Mouse (Mus musculus): ENCODE results near the gene Tex12. TPM values are rescaled to one million over a fixed set of nuclear protein-coding genes. Genes with fewer than 3 reads are reported as not detected.

Tex12 gene
- total and polyA plus RNA-seq, 3 experiments, result not detected

DNA sequence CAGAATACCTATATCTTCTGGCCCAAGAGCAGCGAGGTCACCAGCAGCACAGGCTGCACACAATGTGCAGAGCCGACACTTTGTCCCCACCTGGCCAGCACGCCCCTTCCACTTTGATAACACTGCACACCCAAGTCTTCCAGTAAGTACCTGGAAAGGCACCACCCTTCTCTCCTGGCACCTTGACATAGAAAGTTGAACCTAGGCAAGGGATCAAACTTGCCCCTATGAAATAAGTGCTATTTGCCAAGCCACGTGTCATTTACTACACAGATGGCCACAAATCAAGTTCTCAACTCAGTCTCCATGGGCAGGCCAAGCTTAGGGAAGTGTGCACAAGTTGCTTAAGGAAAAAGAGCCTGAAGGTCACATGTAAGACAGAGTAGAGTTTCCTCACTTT, 25.8 kb upstream of the Tex12 start:
- ATAC-seq (ENCODE audit: extremely low read depth, insufficient number of reproducible peaks, low FRiP score, poor library complexity, severe bottlenecking) (no peak), DNase-seq (ENCODE audit: low spot score) (no peak)
- Histone ChIP-seq H3K4me3 (ENCODE audit: low read depth, low read length) (no peak overlapping the region), H3K4me1 (ENCODE audit: insufficient read depth, low read depth, low read length) (no peaks in the 10 kb centered on the region), H3K9me3 (replicated peaks) (no peaks in the 10 kb centered on the region), H3K27me3 (ENCODE audit: insufficient read depth, low read length) (peaks cover 36% of the 10 kb centered on the region), H3K36me3 (replicated peaks) (no peaks in the 10 kb centered on the region)
- TF ChIP-seq GATA1 (IDR thresholded peaks at IDR 0.05; ENCODE audit: borderline replicate concordance, low read length), result no peak
- TF ChIP-seq GATA2 (IDR thresholded peaks at IDR 0.05; ENCODE audit: borderline replicate concordance, low read depth, low read length), result no peak
- TF ChIP-seq POLR2AphosphoS5 (IDR thresholded peaks at IDR 0.05; ENCODE audit: insufficient replicate concordance, low read depth, low read length), result no peak
- no peak for TF ChIP-seq CTCF (IDR thresholded peaks at IDR 0.05; ENCODE audit: low read depth, low read length)
- TF ChIP-seq TAL1 (conservative IDR thresholded peaks at IDR 0.05; ENCODE audit: low read depth, low read length), result no peak

DNA sequence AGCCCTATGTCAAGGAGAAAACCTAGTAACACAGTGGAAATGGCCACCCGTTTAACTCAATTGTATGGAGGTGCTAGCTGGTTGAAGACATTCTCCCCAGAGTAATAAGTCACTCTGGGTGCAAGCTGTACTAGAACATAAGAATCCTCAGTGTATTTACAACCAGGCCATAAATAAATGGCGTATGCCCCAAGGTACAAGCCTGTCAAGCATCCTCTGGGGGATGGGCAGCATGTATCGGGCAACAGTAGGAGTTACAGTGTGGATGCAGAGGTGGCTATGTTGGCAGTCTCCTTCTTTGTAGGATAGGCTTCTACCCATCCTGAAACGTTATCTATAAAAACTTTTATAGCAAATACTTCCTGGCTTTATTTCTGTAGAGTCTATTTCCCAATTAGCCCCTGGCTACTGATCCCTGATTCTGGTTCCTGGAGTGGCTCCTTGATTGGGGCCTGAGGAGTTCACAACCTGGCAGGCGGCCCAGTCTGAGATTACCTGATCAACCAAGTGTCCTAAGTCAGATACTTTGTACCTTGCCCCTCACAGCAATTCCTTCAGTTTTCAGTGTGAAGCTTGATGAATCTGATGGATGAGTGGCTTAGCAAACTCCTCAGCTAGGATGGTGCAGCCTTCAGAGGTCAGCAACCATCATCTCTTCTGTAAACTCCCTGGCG, 24.2 kb upstream of the Tex12 start:
- no peaks in the 10 kb centered on the region for H3K4me1 ChIP-seq (ENCODE audit: insufficient read depth, low read depth, low read length)
- ATAC-seq (ENCODE audit: extremely low read depth, insufficient number of reproducible peaks, low FRiP score, poor library complexity, severe bottlenecking), result no peak
- H3K27me3 ChIP-seq (ENCODE audit: insufficient read depth, low read length), result peaks cover 36% of the 10 kb centered on the region
- no peak for DNase-seq (ENCODE audit: low spot score)
- H3K36me3 ChIP-seq (replicated peaks), result no peaks in the 10 kb centered on the region
- TF ChIP-seq GATA1 (IDR thresholded peaks at IDR 0.05; ENCODE audit: borderline replicate concordance, low read length) (no peak), TAL1 (conservative IDR thresholded peaks at IDR 0.05; ENCODE audit: low read depth, low read length) (no peak), CTCF (IDR thresholded peaks at IDR 0.05; ENCODE audit: low read depth, low read length) (no peak), GATA2 (IDR thresholded peaks at IDR 0.05; ENCODE audit: borderline replicate concordance, low read depth, low read length) (no peak), POLR2AphosphoS5 (IDR thresholded peaks at IDR 0.05; ENCODE audit: insufficient replicate concordance, low read depth, low read length) (no peak)
- no peak overlapping the region for H3K4me3 ChIP-seq (ENCODE audit: low read depth, low read length)
- no peaks in the 10 kb centered on the region for H3K9me3 ChIP-seq (replicated peaks)

DNA sequence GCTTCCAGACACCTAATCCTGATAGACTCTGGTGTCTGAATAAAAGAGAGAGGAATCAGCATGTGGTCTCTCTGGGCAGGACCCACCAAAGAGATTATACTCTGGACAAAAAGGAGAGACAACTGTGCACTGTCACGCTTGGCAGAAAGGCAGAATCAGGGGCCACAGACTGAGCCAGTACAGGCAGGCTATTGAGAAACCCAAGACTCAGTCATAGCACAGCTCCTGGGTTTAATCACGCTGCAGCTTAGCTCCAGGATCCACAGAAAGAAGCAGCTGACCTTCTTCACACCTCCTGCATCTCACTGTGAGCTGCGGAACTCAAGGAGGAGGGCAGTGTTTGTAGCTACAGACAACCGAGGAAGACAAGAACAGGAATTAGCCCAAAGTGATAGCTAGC, 19.2 kb upstream of the Tex12 start:
- no peaks in the 10 kb centered on the region for H3K4me1 ChIP-seq (ENCODE audit: insufficient read depth, low read depth, low read length)
- TF ChIP-seq GATA1 (IDR thresholded peaks at IDR 0.05; ENCODE audit: borderline replicate concordance, low read length) (no peak), TAL1 (conservative IDR thresholded peaks at IDR 0.05; ENCODE audit: low read depth, low read length) (no peak), POLR2AphosphoS5 (IDR thresholded peaks at IDR 0.05; ENCODE audit: insufficient replicate concordance, low read depth, low read length) (no peak), CTCF (IDR thresholded peaks at IDR 0.05; ENCODE audit: low read depth, low read length) (no peak), GATA2 (IDR thresholded peaks at IDR 0.05; ENCODE audit: borderline replicate concordance, low read depth, low read length) (no peak)
- ATAC-seq (ENCODE audit: extremely low read depth, insufficient number of reproducible peaks, low FRiP score, poor library complexity, severe bottlenecking), result no peak
- no peak for DNase-seq (ENCODE audit: low spot score)
- H3K9me3 ChIP-seq (replicated peaks), result no peaks in the 10 kb centered on the region
- no peak overlapping the region for H3K4me3 ChIP-seq (ENCODE audit: low read depth, low read length)
- no peaks in the 10 kb centered on the region for H3K36me3 ChIP-seq (replicated peaks)
- peaks cover 29% of the 10 kb centered on the region for H3K27me3 ChIP-seq (ENCODE audit: insufficient read depth, low read length)

DNA sequence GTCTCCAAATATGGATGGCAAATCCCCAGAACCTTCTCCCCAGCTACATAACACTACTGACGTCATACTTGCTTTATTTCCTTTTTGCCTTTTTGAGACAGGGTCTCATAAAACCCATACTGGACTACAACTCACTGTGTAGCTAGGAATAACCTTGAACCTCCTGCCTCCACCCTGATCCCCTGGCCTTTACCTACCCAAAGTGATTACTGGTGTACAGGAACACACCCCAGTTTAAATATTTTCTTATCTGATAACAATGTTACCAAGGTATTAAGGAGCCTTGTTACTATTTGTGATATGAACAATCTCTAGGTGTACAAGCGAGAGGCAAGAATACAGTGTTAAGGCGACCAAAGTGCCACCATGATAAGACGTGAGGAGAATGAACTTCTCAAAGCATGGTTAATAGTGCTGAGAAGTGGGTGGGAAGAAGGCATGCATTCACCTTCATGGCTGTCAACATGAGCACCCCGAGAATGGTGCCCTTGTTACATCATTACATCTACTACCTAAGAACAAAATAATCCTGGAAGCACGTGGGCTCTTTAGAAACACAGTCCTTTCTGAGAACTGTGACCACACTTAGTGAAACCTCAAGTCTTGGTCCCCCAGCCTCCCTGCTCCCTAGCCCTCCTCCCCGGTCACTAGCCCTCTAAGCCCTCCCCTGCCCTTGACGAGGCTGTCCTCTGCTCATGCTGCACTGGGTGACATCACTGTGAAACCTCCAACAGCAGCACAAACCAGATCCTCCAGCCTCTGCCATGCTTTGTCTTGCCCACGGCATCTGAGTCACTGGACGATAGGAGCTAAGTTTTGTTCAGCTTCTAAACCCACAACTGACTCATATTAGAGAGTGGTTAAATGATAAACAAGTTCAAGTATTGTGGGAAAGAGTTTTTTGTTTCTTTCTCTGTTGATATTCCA, 8.7 kb upstream of the Tex12 start:
- H3K9me3 ChIP-seq (replicated peaks), result no peaks in the 10 kb centered on the region
- no peaks in the 10 kb centered on the region for H3K4me1 ChIP-seq (ENCODE audit: insufficient read depth, low read depth, low read length)
- ATAC-seq (ENCODE audit: extremely low read depth, insufficient number of reproducible peaks, low FRiP score, poor library complexity, severe bottlenecking) (no peak), DNase-seq (ENCODE audit: low spot score) (no peak)
- no peak overlapping the region for H3K4me3 ChIP-seq (ENCODE audit: low read depth, low read length)
- H3K36me3 ChIP-seq (replicated peaks), result no peaks in the 10 kb centered on the region
- TF ChIP-seq GATA2 (IDR thresholded peaks at IDR 0.05; ENCODE audit: borderline replicate concordance, low read depth, low read length) (no peak), CTCF (IDR thresholded peaks at IDR 0.05; ENCODE audit: low read depth, low read length) (no peak), GATA1 (IDR thresholded peaks at IDR 0.05; ENCODE audit: borderline replicate concordance, low read length) (no peak), TAL1 (conservative IDR thresholded peaks at IDR 0.05; ENCODE audit: low read depth, low read length) (no peak), POLR2AphosphoS5 (IDR thresholded peaks at IDR 0.05; ENCODE audit: insufficient replicate concordance, low read depth, low read length) (no peak)
- H3K27me3 ChIP-seq (ENCODE audit: insufficient read depth, low read length), result peaks cover 15% of the 10 kb centered on the region

DNA sequence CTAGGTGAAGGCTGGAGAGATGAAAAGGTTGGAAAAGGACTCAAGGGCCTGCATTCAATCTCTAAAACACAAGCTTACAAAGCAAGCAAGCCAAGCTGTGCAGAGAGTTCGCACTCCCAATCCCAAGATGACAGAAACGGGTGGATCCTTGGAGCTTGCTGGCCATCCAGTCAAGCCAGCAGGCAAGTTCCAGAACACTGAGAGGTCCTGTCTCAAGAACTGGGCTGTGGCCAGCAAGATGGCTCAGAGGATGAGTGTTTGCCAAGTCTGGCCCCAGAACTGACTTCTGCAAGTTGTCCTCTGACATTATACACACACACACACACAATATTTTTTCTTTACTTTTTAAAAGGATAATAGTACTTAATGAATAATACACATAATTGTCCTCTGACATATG, 6.8 kb upstream of the Tex12 start:
- no peaks in the 10 kb centered on the region for H3K4me1 ChIP-seq (ENCODE audit: insufficient read depth, low read depth, low read length)
- DNase-seq (ENCODE audit: low spot score) (no peak), ATAC-seq (ENCODE audit: extremely low read depth, insufficient number of reproducible peaks, low FRiP score, poor library complexity, severe bottlenecking) (no peak)
- TF ChIP-seq GATA1 (IDR thresholded peaks at IDR 0.05; ENCODE audit: borderline replicate concordance, low read length), result no peak
- no peak for TF ChIP-seq POLR2AphosphoS5 (IDR thresholded peaks at IDR 0.05; ENCODE audit: insufficient replicate concordance, low read depth, low read length)
- TF ChIP-seq GATA2 (IDR thresholded peaks at IDR 0.05; ENCODE audit: borderline replicate concordance, low read depth, low read length), result no peak
- no peak for TF ChIP-seq TAL1 (conservative IDR thresholded peaks at IDR 0.05; ENCODE audit: low read depth, low read length)
- no peak for TF ChIP-seq CTCF (IDR thresholded peaks at IDR 0.05; ENCODE audit: low read depth, low read length)
- no peaks in the 10 kb centered on the region for H3K36me3 ChIP-seq (replicated peaks)
- H3K27me3 ChIP-seq (ENCODE audit: insufficient read depth, low read length), result peaks cover 10% of the 10 kb centered on the region; the same call in 1 of the 2 replicates
- no peak overlapping the region for H3K4me3 ChIP-seq (ENCODE audit: low read depth, low read length)
- no peaks in the 10 kb centered on the region for H3K9me3 ChIP-seq (replicated peaks)

DNA sequence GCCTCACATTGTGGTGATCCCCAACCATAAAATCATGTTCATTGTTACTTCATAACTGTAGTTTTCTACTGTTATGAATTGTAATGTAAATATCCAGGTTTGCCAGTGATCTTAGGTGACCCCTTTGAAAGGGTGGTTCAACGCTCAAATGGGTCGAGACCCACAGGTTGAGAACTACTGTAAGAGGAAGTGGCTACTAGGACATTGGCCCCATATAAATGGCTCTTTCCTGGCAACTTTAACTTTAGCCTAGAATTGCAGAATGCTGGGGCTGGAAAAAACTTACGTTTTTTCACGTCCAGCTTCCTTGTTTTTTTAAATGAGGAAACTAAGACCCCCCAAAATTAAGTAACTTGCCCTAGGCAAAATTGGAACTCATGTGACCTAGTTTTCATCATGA, 6.2 kb upstream of the Tex12 start:
- DNase-seq (ENCODE audit: low spot score), result no peak
- Histone ChIP-seq H3K4me3 (ENCODE audit: low read depth, low read length) (no peak overlapping the region), H3K9me3 (replicated peaks) (no peaks in the 10 kb centered on the region), H3K4me1 (ENCODE audit: insufficient read depth, low read depth, low read length) (no peaks in the 10 kb centered on the region), H3K36me3 (replicated peaks) (no peaks in the 10 kb centered on the region), H3K27me3 (ENCODE audit: insufficient read depth, low read length) (peaks cover 10% of the 10 kb centered on the region; the same call in 1 of the 2 replicates)
- ATAC-seq (ENCODE audit: extremely low read depth, insufficient number of reproducible peaks, low FRiP score, poor library complexity, severe bottlenecking), result no peak
- no peak for TF ChIP-seq POLR2AphosphoS5 (IDR thresholded peaks at IDR 0.05; ENCODE audit: insufficient replicate concordance, low read depth, low read length)
- TF ChIP-seq GATA1 (IDR thresholded peaks at IDR 0.05; ENCODE audit: borderline replicate concordance, low read length), result no peak
- no peak for TF ChIP-seq TAL1 (conservative IDR thresholded peaks at IDR 0.05; ENCODE audit: low read depth, low read length)
- no peak for TF ChIP-seq GATA2 (IDR thresholded peaks at IDR 0.05; ENCODE audit: borderline replicate concordance, low read depth, low read length)
- no peak for TF ChIP-seq CTCF (IDR thresholded peaks at IDR 0.05; ENCODE audit: low read depth, low read length)
